Mouse (Mus musculus) heart, postnatal 10 days (tissue): ENCODE measurements around the gene Gm28048. TPM values are rescaled to one million over a fixed set of nuclear protein-coding genes. Genes with fewer than 3 reads are reported as not detected.

ENCODE experiments used
- DNase-seq, 2 experiments: peaks; one replicate each; pipeline ENCODE4 v3.0.0; 2021
- intact Hi-C: fragments of 180-260 bp; cut with DNase I; formaldehyde crosslinking; loops from one replicate; pipeline ENCODE4 v1.15.1; 2025
- total RNA-seq, 2 experiments: library from RNA; stranded (reverse); gene quantifications; 2 replicates each; pipeline ENCODE4 v1.2.3; 2021

Gm28048 gene
- total RNA-seq, 2 experiments from 2014 or later, result 8.5 to 10.8 TPM

GRCm38 (mm10) chr11:22991218-22991835 is 9.4 kb upstream of the Gm28048 start:
- no peak for DNase-seq
- intact Hi-C loops, result loop anchor here (2.0 to 10.0 kb wide), 4 partner anchors 15 to 503 kb away; partner anchors contain the start of genes Ahsa2 and Fam161a

GRCm38 (mm10) chr11:22990393-22991126 is 8.7 kb upstream of the Gm28048 start, which contains the start of gene Cct4:
Cct4 (plus strand) TSS chr11:22990519.
- intact Hi-C loops, result loop anchor here (1.0 to 10.0 kb wide), 5 partner anchors 16 to 504 kb away; partner anchors contain the start of genes Ahsa2, Fam161a and Xpo1
- DNase-seq, result peak; percentile 96 to 97

- intact Hi-C loops, result loop anchor here (1.0 to 10.0 kb wide), 7 partner anchors 17 to 505 kb away; partner anchors contain the start of genes Ahsa2, Fam161a, Tmem17 and Xpo1
- DNase-seq, result no peak
These were observed 7.9 kb upstream of the Gm28048 start for GRCm38 (mm10) chr11:22989786-22990185.

GRCm38 (mm10) chr11:22987357-22987756 is 5.5 kb upstream of the Gm28048 start:
- peak; percentile 56 to 76 for DNase-seq

GRCm38 (mm10) chr11:22985510-22985909 is 3.6 kb upstream of the Gm28048 start:
- DNase-seq, result no peak

More at GRCm38 (mm10) chr11:22987357-22987756, 5.5 kb upstream of the Gm28048 start:
- intact Hi-C loops, result loop anchor here (2.0 to 10.0 kb wide), 3 partner anchors 160 to 473 kb away; partner anchors contain the start of gene Tmem17

GRCm38 (mm10) chr11:22982846-22983245 is 956 bp upstream of the Gm28048 start:
- intact Hi-C loops, result loop anchor here (5.0 to 10.0 kb wide), 2 partner anchors 468 to 696 kb away; partner anchors contain the start of gene Tmem17

More at GRCm38 (mm10) chr11:22985510-22985909, 3.6 kb upstream of the Gm28048 start:
- intact Hi-C loops, result loop anchor here (5.0 to 10.0 kb wide), 2 partner anchors 162 to 471 kb away; partner anchors contain the start of gene Tmem17

GRCm38 (mm10) chr11:22981543-22981950 is 343 bp downstream of the Gm28048 start:
- intact Hi-C loops, result loop anchor here (5.0 to 10.0 kb wide), 2 partner anchors 467 to 694 kb away; partner anchors contain the start of gene Tmem17
- DNase-seq, result no peak

More at GRCm38 (mm10) chr11:22982846-22983245, 956 bp upstream of the Gm28048 start:
- DNase-seq, result no peak

- intact Hi-C loops, result loop anchor here (5.0 to 10.0 kb wide), 2 partner anchors 466 to 694 kb away; partner anchors contain the start of gene Tmem17
- DNase-seq, result no peak
These were observed 849 bp downstream of the Gm28048 start for GRCm38 (mm10) chr11:22981041-22981440.

GRCm38 (mm10) chr11:22979221-22979620 is 2.7 kb downstream of the Gm28048 start:
- intact Hi-C loops, result no loop called here
- DNase-seq, result no peak

- intact Hi-C loops, result no loop called here
- no peak for DNase-seq
These were observed 3.2 kb downstream of the Gm28048 start for GRCm38 (mm10) chr11:22978711-22979110.

- intact Hi-C loops, result no loop called here
These were observed 3.7 kb downstream of the Gm28048 start for GRCm38 (mm10) chr11:22978215-22978614.

GRCm38 (mm10) chr11:22973599-22973998 is 8.3 kb downstream of the Gm28048 start:
- intact Hi-C loops, result no loop called here
- DNase-seq, result peak; percentile 22 to 23

More at GRCm38 (mm10) chr11:22978215-22978614, 3.7 kb downstream of the Gm28048 start:
- no peak for DNase-seq

GRCm38 (mm10) chr11:22972746-22973526 is 9.0 kb downstream of the Gm28048 start:
- DNase-seq, result peak; percentile 84 to 85
- intact Hi-C loops, result no loop called here

GRCm38 (mm10) chr11:22971835-22972709 is 9.8 kb downstream of the Gm28048 start, which contains the start of gene Zrsr1:
Zrsr1 (plus strand) TSS chr11:22972005.
- intact Hi-C loops, result no loop called here
- peak; percentile 59 to 64 for DNase-seq

- no peak for DNase-seq
- intact Hi-C loops, result no loop called here
These were observed 11.3 kb downstream of the Gm28048 start for GRCm38 (mm10) chr11:22970546-22970945.

GRCm38 (mm10) chr11:22969486-22969885 is 12.4 kb downstream of the Gm28048 start:
- intact Hi-C loops, result no loop called here
- no peak for DNase-seq

- DNase-seq, result no peak
- intact Hi-C loops, result no loop called here
These were observed 16.4 kb downstream of the Gm28048 start for GRCm38 (mm10) chr11:22965503-22965902.

GRCm38 (mm10) chr11:22964401-22964800 is 17.5 kb downstream of the Gm28048 start:
- intact Hi-C loops, result no loop called here
- no peak for DNase-seq

- no peak for DNase-seq
- intact Hi-C loops, result no loop called here
These were observed 19.8 kb downstream of the Gm28048 start for GRCm38 (mm10) chr11:22962101-22962500.
